Mouse (Mus musculus): ENCODE data around the gene Tff2. TPM values are rescaled to one million over a fixed set of nuclear protein-coding genes. Genes with fewer than 3 reads are reported as not detected.

Gene Tff2
- polyA plus RNA-seq, 1 experiment: not detected

- TF ChIP-seq GATA1 (IDR thresholded peaks at IDR 0.05; ENCODE audit: low read length): no peak
Observed at GRCm38 (mm10) chr17:31153785-31154184, 9.7 kb upstream of the Tff2 start.

DNA sequence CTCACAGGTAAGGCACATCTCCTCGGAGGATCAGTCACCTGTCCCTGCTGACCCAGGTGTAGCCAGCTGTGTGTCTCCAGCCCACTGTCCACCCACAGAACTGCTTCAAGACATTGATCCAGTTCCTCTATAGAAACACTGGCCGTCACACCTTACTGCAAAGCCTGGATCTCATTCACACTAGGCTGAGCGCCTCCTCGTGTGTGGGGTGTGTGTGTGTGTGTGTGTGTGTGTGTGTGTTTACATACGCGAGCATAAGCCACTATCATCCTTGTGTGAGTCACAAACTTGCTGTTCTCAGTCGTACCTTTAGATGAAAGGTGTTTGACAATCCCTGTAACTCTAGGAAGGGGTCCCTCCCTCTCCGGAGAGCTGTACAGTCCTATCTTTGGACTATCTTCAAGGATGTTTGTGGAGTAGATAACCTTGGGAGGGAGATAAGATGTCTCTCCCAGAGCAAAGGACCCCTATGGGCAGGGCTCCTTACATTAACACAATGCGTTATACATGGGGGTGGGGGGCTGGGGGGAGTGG is 9.0 kb upstream of the Tff2 start:
- no peak for TF ChIP-seq GATA1 (IDR thresholded peaks at IDR 0.05; ENCODE audit: low read length)

DNA sequence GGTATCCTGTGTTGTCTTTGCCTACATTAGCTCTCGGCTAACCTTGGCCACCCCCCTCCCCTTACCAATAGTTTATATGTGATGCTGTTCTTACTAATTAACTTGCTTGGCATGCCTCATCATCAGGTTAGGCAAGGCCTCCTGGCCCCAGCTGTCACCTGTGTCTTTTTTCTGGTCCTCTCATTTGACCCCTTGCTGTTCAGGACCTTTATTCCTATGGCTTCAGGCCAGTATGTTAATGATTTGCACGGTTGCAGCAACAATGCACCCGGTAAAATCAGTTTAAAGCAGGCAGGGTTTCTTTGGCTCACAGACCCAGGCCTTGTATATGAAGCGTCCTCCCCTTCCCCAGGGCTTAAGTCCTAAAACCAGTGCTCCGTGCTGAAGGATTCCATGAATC is 8.4 kb upstream of the Tff2 start:
- no peak for TF ChIP-seq GATA1 (IDR thresholded peaks at IDR 0.05; ENCODE audit: low read length)

GRCm38 (mm10) chr17:31145998-31146397 is 1.9 kb upstream of the Tff2 start:
- no peak for TF ChIP-seq GATA1 (IDR thresholded peaks at IDR 0.05; ENCODE audit: low read length)

DNA sequence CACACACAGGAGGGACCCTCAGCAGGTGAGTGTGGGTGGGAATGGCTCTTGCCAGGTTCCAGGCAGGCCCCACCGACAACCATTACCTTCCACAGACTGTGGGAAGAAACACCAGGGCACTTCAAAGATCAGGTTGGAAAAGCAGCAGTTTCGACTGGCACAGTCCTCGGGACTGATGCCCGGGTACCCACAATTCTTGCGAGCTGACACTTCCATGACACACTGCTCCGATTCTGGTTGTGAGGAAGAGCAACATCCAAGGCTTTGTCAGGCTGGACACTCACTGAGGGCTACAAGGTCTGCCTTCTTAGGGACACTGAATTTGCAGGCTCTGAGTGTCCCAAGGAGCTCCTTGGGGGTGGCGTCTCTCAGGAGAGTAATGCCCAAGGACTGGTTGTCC is 2.0 kb downstream of the Tff2 start:
- TF ChIP-seq GATA1 (IDR thresholded peaks at IDR 0.05; ENCODE audit: low read length): no peak

DNA sequence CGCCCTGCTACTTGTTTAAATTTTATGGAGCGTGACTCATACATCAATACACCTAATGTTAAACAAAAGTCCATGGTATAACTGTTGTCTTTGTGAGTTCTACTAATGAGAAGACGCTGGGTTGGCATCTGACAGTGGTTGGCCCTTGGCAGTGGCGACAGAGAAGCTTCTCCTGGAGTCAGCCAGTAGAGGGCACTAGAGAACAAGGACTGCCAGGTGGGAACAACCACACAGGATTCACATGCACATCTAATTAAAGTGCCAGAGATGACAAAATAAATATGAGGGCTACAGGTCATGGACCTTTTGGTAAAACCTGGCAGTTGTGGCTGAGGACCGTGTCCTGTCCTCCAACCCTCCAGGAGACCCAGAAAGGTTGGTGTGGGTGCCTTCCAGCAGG is 5.7 kb downstream of the Tff2 start:
- TF ChIP-seq GATA1 (IDR thresholded peaks at IDR 0.05; ENCODE audit: low read length): no peak

DNA sequence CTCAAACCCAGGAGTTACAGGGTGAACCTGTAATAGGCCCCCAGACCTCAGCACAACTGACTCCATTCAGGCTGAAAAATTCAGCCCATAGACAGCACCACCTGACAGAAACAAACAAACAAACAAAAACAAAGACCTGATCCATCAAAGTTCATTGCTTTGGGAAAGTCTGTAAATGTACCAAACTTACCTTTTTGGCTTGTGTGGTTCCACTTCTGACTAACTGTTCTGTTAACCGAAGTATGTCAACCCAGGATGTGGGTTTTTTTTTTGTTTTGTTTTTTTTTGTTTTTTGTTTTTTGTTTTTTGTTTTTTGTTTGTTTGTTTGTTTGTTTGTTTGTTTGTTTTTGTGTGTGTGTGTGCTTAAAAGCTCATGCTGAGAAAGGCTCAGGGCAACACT is 7.3 kb downstream of the Tff2 start:
- no peak for TF ChIP-seq GATA1 (IDR thresholded peaks at IDR 0.05; ENCODE audit: low read length)

DNA sequence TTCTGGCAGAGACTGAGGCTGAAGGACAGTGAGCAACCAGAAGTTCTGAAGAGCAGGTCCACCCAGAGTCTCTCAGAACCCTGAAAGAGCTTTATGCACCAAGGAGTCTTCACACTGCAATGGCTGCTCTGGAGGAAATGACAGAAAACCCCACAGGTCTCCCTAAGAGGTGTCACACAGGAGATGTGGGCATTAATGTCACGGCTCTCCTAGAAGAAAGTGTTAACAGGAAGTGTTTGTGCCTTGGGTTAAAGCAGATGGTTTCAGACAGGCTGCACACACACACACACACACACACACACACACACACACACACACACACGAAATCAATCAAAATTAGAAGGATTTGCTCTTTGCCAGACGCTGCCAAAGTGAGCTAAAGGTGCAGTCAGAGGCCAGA is 7.8 kb downstream of the Tff2 start:
- TF ChIP-seq GATA1 (IDR thresholded peaks at IDR 0.05; ENCODE audit: low read length): no peak

DNA sequence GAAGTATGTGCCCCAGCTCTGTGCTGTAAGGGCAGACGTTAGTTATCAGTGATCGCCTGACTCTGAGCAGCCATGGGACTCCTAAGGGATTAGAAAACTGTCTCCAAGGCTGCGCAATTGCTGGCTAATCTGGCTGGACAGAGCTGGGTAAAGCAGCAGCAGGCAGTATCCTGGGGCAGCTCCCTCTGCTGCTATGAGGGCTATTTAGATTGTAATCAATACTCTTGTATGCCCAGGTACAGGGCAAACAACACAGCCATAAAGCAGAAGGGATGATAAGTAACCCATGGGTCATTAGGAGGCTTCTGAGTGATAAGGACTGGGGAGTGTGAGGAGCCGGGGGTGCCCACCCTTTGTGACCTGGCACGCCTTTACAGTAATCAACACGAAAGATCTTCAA is 9.2 kb downstream of the Tff2 start:
- TF ChIP-seq GATA1 (IDR thresholded peaks at IDR 0.05; ENCODE audit: low read length): no peak

GRCm38 (mm10) chr17:31133776-31134175 is 10.3 kb downstream of the Tff2 start:
- no peak for TF ChIP-seq GATA1 (IDR thresholded peaks at IDR 0.05; ENCODE audit: low read length)

GRCm38 (mm10) chr17:31131269-31131821 is 12.7 kb downstream of the Tff2 start:
- TF ChIP-seq GATA1 (IDR thresholded peaks at IDR 0.05; ENCODE audit: low read length): no peak

DNA sequence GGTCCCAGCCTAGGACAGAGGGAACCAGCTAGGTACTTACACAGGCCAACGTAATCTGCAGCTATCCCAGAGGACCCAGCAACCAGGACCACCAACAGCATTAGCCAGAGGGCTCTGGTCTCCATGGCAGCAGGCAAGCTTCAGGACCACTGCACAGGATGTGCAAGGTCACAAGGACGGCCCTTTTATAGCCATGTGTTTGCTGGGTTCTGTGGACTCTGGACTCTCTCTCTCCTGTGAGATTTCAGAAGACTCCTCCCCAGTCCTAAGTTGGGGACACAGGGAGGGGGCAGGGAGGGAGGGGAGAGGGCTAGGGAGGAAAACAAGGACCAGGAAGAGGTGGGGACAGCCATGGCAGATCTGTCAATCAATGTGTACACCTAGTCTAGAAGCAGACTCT is 14.6 kb downstream of the Tff2 start, which contains the start of gene Tff3:
Tff3 (minus strand) TSS at position 195 of the 400 bp plus-strand sequence.
- no peak for TF ChIP-seq GATA1 (IDR thresholded peaks at IDR 0.05; ENCODE audit: low read length)

DNA sequence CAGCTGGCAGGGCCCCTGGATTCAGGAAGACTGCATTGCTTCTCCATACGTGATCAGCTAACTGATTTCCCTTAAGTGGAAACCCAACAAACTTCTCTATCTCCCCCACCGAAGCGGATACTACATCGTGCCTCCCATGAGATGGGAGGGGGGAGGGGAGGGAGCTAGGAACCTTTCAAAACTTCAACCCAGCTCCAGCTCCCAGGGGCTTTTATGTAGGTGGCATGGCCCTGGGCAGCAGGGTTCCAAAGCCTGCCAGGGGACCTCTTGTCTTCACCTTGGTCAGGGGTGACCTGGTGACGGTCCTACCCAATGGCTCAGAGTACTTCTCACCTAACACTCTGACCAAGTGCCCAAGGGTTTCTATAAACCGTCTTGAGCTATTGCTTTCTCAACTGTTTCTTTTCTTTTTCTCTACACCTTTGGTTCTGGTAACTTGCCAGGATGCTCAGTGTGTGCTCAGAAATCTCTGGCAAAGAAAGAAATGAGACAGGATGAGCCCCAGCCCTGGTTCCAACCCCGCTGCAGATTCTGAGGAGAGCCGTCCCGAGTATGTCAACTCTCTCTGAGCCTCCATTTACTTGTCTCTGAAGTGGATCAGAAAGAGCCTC is 15.3 kb downstream of the Tff2 start:
- no peak for TF ChIP-seq GATA1 (IDR thresholded peaks at IDR 0.05; ENCODE audit: low read length)

DNA sequence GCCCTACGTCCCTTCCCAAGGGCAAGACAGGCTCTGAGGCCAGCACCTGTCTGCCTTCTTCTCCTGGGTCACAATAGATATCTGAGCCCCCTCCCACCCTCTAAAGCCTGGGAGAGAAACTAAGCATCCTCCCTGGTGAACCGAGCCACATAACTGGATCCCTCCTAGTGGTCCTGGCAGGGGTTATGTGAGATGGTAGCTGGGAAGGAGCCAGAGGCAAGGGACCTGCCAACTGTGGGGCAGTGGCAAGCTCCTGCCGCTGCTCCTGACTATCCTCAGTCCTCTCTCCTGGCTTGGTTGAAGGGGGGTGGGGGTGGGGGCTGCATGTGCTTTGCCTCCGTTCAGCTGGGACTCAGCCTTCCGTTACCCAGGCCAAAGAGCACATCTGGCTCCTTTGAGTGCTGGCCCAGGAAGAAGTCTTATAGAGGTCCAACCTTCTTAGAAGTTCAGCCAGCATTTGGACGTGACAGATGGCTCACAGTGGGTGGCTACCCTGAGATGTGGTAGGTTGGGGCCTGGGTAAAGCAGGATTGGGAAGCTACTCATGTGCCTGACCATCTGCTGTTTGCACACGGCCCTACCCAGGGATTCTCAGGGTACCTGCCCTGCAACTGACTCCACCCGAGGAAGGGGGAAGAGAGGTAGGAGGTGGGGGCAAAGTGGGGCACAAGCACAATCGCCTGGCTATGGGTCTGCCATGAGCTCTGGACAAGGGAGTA is 18.4 kb downstream of the Tff2 start:
- no peak for TF ChIP-seq GATA1 (IDR thresholded peaks at IDR 0.05; ENCODE audit: low read length)

DNA sequence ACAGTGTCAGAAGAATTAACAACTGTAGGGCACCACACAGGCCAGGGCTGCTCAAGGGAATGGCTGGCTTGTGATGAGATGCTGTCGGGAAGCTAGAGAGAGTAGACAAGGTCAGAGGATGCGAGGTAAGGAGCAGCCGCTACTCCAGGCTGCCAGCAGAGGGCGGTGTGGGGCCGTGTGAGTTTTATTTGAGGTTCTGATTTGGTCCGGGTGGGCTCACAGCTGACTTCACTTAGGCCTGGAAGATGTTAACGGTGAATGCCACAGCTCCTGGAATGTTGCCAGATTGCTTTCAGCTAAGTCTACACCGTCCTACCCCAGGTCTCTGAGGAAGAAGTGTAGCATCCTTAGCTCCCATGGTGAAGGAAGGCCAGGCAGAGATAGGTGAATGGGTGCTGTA is 22.1 kb downstream of the Tff2 start:
- TF ChIP-seq GATA1 (IDR thresholded peaks at IDR 0.05; ENCODE audit: low read length): no peak

- TF ChIP-seq GATA1 (IDR thresholded peaks at IDR 0.05; ENCODE audit: low read length): no peak
Observed at GRCm38 (mm10) chr17:31119429-31119828, 24.7 kb downstream of the Tff2 start.

GRCm38 (mm10) chr17:31117946-31118345 is 26.1 kb downstream of the Tff2 start:
- TF ChIP-seq GATA1 (IDR thresholded peaks at IDR 0.05; ENCODE audit: low read length): no peak

Data from G1E-ER4 (cell line).